Mouse (Mus musculus) B cell, adult 2 months (primary cell): ENCODE results near the gene Tnrc6c.

Experiments used
- DNase-seq, 2 experiments: peaks; one replicate each; pipeline ENCODE4 v3.0.0; 2022

The Tnrc6c gene

GRCm38 (mm10) chr11:117736037-117736689, 82.1 kb downstream of the Tnrc6c start:
- no peak for DNase-seq

DNA sequence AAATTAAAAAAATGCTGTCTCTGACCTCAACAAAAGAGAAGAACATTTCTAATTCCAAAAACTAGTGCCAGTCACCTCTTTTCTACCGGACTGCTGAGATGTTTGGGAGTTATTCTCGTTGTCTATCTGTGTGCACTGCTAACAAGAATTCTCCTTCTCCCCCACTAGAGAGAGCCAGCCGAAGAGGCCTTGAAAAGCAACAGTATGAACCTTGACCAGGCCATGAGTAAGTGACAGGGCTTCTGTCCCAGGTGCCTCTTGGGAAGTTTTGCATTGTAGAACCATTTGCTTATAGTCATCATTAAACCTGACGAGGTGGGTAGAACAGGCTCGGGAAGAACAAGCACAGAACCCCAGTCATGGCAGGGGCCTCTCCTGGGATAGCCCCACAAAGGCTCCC, 84.0 kb downstream of the Tnrc6c start:
- no peak for DNase-seq

GRCm38 (mm10) chr11:117741128-117741527, 87.0 kb downstream of the Tnrc6c start:
- no peak for DNase-seq

DNA sequence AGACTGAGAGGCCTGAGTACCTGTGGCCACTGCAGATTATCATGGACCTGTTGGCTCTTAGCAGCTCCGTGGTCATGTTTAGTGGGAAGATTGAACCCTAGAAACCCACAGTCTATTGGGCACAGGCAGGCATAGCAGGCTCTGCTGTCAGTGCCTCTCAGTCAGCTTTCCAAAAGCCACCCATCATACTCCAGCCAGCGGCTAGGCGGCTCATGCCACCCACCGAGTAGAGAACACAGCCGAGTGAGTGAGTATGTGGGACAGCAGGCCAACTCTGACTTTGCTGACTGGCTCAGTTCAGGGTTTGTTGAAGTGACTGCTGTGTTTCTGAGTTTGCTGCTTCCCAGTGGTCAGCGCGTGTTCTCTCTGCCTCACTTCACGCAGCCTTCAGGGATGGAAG, 88.2 kb downstream of the Tnrc6c start:
- DNase-seq = no peak

DNA sequence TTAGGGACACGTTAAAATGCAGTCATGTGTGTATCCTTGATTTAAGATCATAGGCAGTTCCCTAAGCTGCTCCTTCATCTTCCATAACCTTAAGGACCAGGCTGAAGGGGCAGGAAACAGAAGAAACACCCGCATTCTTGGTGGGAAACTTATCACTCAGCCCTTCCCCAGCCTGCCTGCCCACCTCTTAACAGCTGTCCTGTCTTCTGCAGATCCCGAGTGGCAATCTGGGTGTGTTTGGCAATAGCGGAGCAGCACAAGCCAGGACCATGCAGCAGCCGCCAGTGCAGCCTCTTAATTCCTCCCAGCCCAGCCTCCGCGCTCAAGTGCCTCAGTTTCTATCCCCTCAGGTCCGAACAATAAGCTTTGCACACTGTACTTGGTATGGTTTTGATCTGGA, 88.6 kb downstream of the Tnrc6c start:
- DNase-seq = no peak

GRCm38 (mm10) chr11:117743454-117744030, 89.5 kb downstream of the Tnrc6c start:
- DNase-seq = no peak

- DNase-seq = no peak
Observed at GRCm38 (mm10) chr11:117748628-117749027, 94.5 kb downstream of the Tnrc6c start.

GRCm38 (mm10) chr11:117749414-117749813, 95.3 kb downstream of the Tnrc6c start:
- DNase-seq = no peak

DNA sequence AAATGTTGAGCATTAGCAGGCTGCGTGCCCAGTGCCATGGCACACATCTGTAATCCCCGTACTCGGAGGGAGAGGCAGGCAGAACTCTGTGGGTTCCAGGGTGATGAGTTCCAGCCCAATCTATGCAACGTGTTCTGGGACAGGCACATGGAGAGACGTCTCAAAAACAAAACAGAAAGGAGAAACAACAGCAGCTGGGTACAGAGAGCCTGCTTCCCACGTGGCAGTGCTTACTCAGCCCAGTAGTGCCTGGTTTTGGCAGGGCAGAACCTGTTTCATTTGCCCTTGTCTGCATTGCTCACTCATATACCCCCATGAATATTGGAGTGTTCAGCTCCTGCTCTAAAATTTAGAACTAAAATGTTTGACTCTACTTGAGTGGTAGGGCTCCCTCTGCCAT, 97.5 kb downstream of the Tnrc6c start:
- no peak for DNase-seq

- DNase-seq = no peak
Observed at GRCm38 (mm10) chr11:117755891-117756290, 101.8 kb downstream of the Tnrc6c start.

- no peak for DNase-seq
Observed at GRCm38 (mm10) chr11:117759267-117759666, 105.2 kb downstream of the Tnrc6c start.

DNA sequence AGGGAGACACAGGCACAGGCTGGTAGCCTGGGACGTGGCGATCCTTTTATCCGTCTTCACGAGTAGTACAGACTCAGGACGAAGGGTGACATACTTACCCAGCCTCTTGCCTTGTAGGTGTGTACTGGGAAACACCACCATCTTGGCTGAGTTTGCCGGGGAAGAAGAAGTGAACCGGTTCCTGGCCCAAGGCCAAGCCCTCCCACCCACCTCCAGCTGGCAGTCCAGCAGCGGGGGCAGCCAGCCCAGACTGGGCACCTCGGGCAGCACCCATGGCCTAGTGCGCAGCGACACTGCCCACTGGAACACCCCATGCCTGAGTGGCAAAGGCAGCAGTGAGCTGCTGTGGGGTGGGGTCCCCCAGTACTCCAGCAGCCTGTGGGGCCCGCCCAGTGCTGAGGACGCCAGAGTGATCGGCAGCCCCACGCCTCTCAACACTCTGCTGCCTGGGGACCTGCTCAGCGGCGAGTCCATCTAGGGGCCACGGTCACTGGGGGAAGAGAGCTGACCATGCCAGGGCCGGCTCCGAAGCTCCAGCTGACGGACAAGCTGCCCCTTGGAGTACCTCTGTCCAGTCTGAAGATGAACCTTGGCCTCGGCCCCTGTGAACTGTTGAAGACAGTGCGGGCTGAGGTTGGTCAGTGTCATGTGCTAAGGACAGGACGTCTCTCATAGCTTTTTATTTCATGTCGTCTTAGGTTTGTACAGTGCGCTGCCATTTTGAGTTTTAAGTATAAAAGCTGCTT, 106.5 kb downstream of the Tnrc6c start:
- no peak for DNase-seq

DNA sequence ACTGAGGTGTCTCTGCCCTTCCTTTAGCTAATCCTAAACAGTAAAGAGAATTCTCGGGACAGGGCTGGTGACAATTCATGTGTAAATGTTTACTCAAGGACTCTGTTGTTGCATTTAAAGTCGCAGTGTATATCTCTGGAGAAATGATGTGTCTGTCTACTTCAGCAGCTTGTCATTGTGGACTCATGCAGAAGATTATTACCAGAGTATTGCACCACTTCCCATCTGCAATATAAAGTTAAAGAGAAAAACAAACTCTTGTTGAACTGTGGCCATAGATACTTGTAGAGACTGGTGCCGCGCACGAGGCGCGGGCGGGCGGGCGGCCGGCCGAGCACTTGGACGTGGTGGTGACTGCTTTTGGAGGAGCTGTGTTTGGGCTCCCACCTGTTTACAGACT, 107.7 kb downstream of the Tnrc6c start:
- no peak for DNase-seq

- no peak for DNase-seq
Observed at GRCm38 (mm10) chr11:117762246-117762645, 108.2 kb downstream of the Tnrc6c start.

GRCm38 (mm10) chr11:117764319-117764718, 110.2 kb downstream of the Tnrc6c start:
- no peak for DNase-seq

GRCm38 (mm10) chr11:117765361-117765760, 111.3 kb downstream of the Tnrc6c start:
- DNase-seq = no peak

DNA sequence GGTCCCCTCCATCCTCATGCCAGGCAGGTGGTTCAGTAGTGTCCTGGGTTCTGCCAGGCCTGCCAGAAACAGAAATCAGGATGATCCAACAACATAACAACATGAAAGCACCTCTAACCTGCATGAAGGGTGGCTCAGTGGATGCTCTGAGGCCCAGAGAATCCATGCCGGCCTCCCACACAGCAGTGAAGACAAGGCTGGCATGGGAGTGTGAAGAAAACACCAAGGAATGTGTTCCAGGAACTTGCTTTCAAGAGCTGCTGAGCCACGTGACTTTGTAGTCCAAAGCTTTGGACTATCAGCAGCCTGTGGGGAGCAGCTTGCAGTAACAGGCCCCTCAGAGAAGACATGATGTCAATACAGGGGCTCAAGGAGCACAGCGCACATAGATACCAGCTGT, 112.2 kb downstream of the Tnrc6c start:
- DNase-seq = no peak

- no peak for DNase-seq
Observed at GRCm38 (mm10) chr11:117768725-117769682, 114.9 kb downstream of the Tnrc6c start.

GRCm38 (mm10) chr11:117769683-117770047, 115.6 kb downstream of the Tnrc6c start:
- DNase-seq = no peak

DNA sequence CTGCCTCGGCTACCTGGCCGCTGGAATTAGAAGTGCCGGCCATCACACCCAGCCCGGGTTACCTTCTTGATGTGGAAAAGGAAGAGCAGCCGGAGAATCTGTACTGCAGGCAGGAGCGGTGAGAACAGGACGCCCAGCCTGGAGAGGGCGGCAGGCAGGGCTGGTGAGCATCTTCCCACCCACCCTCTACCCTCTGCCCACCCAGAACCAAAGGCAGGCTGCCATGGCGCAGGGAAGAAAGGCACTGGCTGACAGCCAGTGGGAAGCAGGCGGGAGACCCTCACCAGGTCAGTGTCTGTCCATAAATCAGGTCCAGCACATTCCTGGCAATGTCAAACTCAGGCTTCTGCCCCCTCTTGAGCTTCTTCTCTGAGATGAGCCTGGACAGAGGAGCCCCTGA, 116.3 kb downstream of the Tnrc6c start:
- no peak for DNase-seq

- no peak for DNase-seq
Observed at GRCm38 (mm10) chr11:117772352-117772751, 118.3 kb downstream of the Tnrc6c start.

GRCm38 (mm10) chr11:117774925-117775324, 120.8 kb downstream of the Tnrc6c start:
- no peak for DNase-seq

- no peak for DNase-seq
Observed at GRCm38 (mm10) chr11:117775540-117775939, 121.5 kb downstream of the Tnrc6c start.
